In the genomic region with DNA sequence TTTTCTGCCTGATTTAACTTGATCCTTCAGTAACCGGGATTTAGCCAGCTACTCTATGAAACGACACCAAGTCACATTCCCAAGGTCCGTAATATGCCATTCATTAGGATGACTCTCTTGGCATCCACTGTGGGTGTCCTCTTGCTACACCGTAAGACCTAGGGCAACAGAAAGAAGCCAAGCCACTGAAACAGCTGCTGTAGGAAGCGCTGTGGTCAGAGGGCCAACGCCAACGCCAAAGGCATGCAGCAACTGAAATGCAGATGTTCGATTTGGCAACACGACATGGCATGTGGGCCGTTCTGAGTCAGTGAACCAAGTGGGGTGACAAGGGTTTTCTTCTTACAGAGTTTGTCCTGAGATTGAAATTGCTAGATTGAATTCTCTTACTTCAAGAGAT, we compare ENCODE assay signal across 16 mouse cellular contexts.
DNase-seq lines count a peak whose midpoint lies in the region; ATAC-seq and TF ChIP-seq lines count a peak whose summit lies in the region.
"Had no signal": no experiment of that assay in that cellular context is flagged by ENCODE, and none has a peak within 500 bp of the region (broad histone marks: within the 10 kb centered on the region; RNA-seq: fewer than 3 reads in every experiment).

No protein-coding gene starts in this region.

- no peak overlapping the region for H3K27ac ChIP-seq in heart, adult 2 months
- no peak overlapping the region for H3K27ac ChIP-seq in forebrain, embryonic 13.5 days
- H3K27ac ChIP-seq in hindbrain, embryonic 16.5 days (ENCODE audit: low read depth, low read length), result no peak overlapping the region
- H3K27ac ChIP-seq in forebrain, embryonic 14.5 days (ENCODE audit: low read depth, low read length), result no peak overlapping the region
- H3K27ac ChIP-seq: forebrain, embryonic 12.5 days; hindbrain, embryonic 13.5 days; limb, embryonic 13.5 days had no signal

- ATAC-seq in forebrain, embryonic 13.5 days, result no peak
- ATAC-seq in hindbrain, embryonic 16.5 days, result no peak
- no peak for ATAC-seq in forebrain, embryonic 14.5 days
- ATAC-seq: CD4-positive, CD25-positive, alpha-beta regulatory T cell, adult 4 months; intestine, postnatal 0 days had no signal

- TF ChIP-seq EP300 in heart, adult 2 months (IDR thresholded peaks at IDR 0.05; ENCODE audit: insufficient read depth, low read depth, low read length), result no peak

- H3K36me3 ChIP-seq in heart, adult 2 months (ENCODE audit: control insufficient read depth, insufficient read depth, low read length), result no peaks in the 10 kb centered on the region
- H3K36me3 ChIP-seq in forebrain, embryonic 13.5 days (ENCODE audit: poor library complexity, severe bottlenecking), result no peaks in the 10 kb centered on the region
- H3K36me3 ChIP-seq in hindbrain, embryonic 16.5 days (ENCODE audit: control insufficient read depth, insufficient read depth, low read length), result no peaks in the 10 kb centered on the region
- H3K36me3 ChIP-seq in forebrain, embryonic 14.5 days (ENCODE audit: control insufficient read depth, insufficient read depth, low read length), result no peaks in the 10 kb centered on the region
- H3K36me3 ChIP-seq: forebrain, embryonic 12.5 days; hindbrain, embryonic 13.5 days; limb, embryonic 13.5 days had no signal

- 67% methylated on average over 10 of the region's 10 CpGs for WGBS in heart, adult 2 months
- 60% methylated on average over 10 of the region's 10 CpGs for WGBS in forebrain, embryonic 13.5 days
- WGBS in hindbrain, embryonic 16.5 days, result 70% methylated on average over 10 of the region's 10 CpGs
- 65% methylated on average over 10 of the region's 10 CpGs for WGBS in forebrain, embryonic 14.5 days

- H3K9ac ChIP-seq in heart, adult 2 months (ENCODE audit: low read depth, low read length), result no peak overlapping the region
- H3K9ac ChIP-seq in forebrain, embryonic 13.5 days, result no peak overlapping the region
- H3K9ac ChIP-seq in hindbrain, embryonic 16.5 days (ENCODE audit: low read depth, low read length), result no peak overlapping the region
- no peak overlapping the region for H3K9ac ChIP-seq in forebrain, embryonic 14.5 days (ENCODE audit: low read length)
- H3K9ac ChIP-seq: forebrain, embryonic 12.5 days; hindbrain, embryonic 13.5 days; limb, embryonic 13.5 days had no signal

- intact Hi-C loops in heart, adult 2 months (cut with DNase I), result no loop called here
- intact Hi-C loops in heart, postnatal 25 days (cut with DNase I), result no loop called here

- no peaks in the 10 kb centered on the region for H3K9me3 ChIP-seq in forebrain, embryonic 13.5 days (replicated peaks)
- H3K9me3 ChIP-seq in hindbrain, embryonic 16.5 days (ENCODE audit: control insufficient read depth, low read length), result no peaks in the 10 kb centered on the region
- H3K9me3 ChIP-seq in forebrain, embryonic 14.5 days (replicated peaks; ENCODE audit: control insufficient read depth, low read length), result no peaks in the 10 kb centered on the region
- H3K9me3 ChIP-seq: forebrain, embryonic 12.5 days; hindbrain, embryonic 13.5 days; limb, embryonic 13.5 days had no signal

- H3K27me3 ChIP-seq in heart, adult 2 months (ENCODE audit: control insufficient read depth, insufficient read depth, low read length), result no peaks in the 10 kb centered on the region
- H3K27me3 ChIP-seq in forebrain, embryonic 13.5 days, result no peaks in the 10 kb centered on the region
- no peaks in the 10 kb centered on the region for H3K27me3 ChIP-seq in hindbrain, embryonic 16.5 days (replicated peaks; ENCODE audit: control insufficient read depth, insufficient read depth, low read length)
- no peaks in the 10 kb centered on the region for H3K27me3 ChIP-seq in forebrain, embryonic 14.5 days (replicated peaks; ENCODE audit: control insufficient read depth, insufficient read depth, low read length)
- H3K27me3 ChIP-seq: forebrain, embryonic 12.5 days; hindbrain, embryonic 13.5 days; limb, embryonic 13.5 days had no signal

- H3K4me1 ChIP-seq in heart, adult 2 months (ENCODE audit: control insufficient read depth, insufficient read depth, low read length), result no peaks in the 10 kb centered on the region
- no peaks in the 10 kb centered on the region for H3K4me1 ChIP-seq in forebrain, embryonic 13.5 days
- no peaks in the 10 kb centered on the region for H3K4me1 ChIP-seq in hindbrain, embryonic 16.5 days (ENCODE audit: control insufficient read depth, insufficient read depth, low read depth, low read length)
- H3K4me1 ChIP-seq in forebrain, embryonic 14.5 days (ENCODE audit: control insufficient read depth, insufficient read depth, low read length), result no peaks in the 10 kb centered on the region
- H3K4me1 ChIP-seq: forebrain, embryonic 12.5 days; hindbrain, embryonic 13.5 days had no signal

- no peaks in the 10 kb centered on the region for H3K79me2 ChIP-seq in heart, adult 2 months (replicated peaks; ENCODE audit: control insufficient read depth, insufficient read depth, low read length)

- H3K4me3 ChIP-seq in heart, adult 2 months, result no peak overlapping the region
- H3K4me3 ChIP-seq in forebrain, embryonic 13.5 days, result no peak overlapping the region
- H3K4me3 ChIP-seq in hindbrain, embryonic 16.5 days (ENCODE audit: low read length), result no peak overlapping the region
- no peak overlapping the region for H3K4me3 ChIP-seq in forebrain, embryonic 14.5 days (ENCODE audit: low read depth, low read length)
- H3K4me3 ChIP-seq: forebrain, embryonic 12.5 days; hindbrain, embryonic 13.5 days; limb, embryonic 13.5 days had no signal

- TF ChIP-seq CTCF in heart, adult 2 months (IDR thresholded peaks at IDR 0.05), result no peak

- peak; percentile 11 to 21 for DNase-seq in heart, adult 2 months
- no peak for DNase-seq in heart, postnatal 25 days (ENCODE audit: low spot score)
- peak; percentile 96 for DNase-seq in 3T3-L1 (ENCODE audit: low read depth, low spot score)
- peak; percentile 82 for DNase-seq in adipocyte (ENCODE audit: low spot score)
- DNase-seq in gonadal fat pad, adult 2 months (ENCODE audit: low read depth), result peak; percentile 98
- no peak for DNase-seq in forebrain, embryonic 14.5 days (ENCODE audit: low spot score)
- DNase-seq: cerebellum, postnatal 25 days; kidney, postnatal 36 days; lung, adult 18-20 months had no signal

- H3K4me2 ChIP-seq in forebrain, embryonic 13.5 days, result no peak overlapping the region
- H3K4me2 ChIP-seq in hindbrain, embryonic 16.5 days (ENCODE audit: low read length), result no peak overlapping the region
- no peak overlapping the region for H3K4me2 ChIP-seq in forebrain, embryonic 14.5 days (ENCODE audit: low read length)
- H3K4me2 ChIP-seq: forebrain, embryonic 12.5 days; hindbrain, embryonic 13.5 days; limb, embryonic 13.5 days had no signal

- TF ChIP-seq POLR2A in heart, adult 2 months (IDR thresholded peaks at IDR 0.05; ENCODE audit: insufficient read depth, low read depth, low read length), result no peak

Comparison
In these comparisons a context has a peak if more than half of its experiments do, and no peak if none do; other contexts are left out.
1. DNase-seq: peak in heart, adult 2 months (2 of 2), 3T3-L1 (single experiment), adipocyte (single experiment) and gonadal fat pad, adult 2 months (single experiment); none in heart, postnatal 25 days (single experiment) and forebrain, embryonic 14.5 days (single experiment).